Mouse (Mus musculus) intestine, postnatal 0 days (tissue): ENCODE data around the gene Prrt2. TPM values are rescaled to one million over a fixed set of nuclear protein-coding genes. Genes with fewer than 3 reads are reported as not detected.

Experiments
- ATAC-seq: fragments of 200-750 bp; cut with Nextera tagmentation; 2 replicates; pipeline ENCODE4 v1.8.0; 2017; ENCODE audit warnings: mild to moderate bottlenecking, moderate TSS enrichment, moderate library complexity
- H3K27ac ChIP-seq: fragments of 300-500 bp; sonication (generic); 2 replicates; pipeline ENCODE4 v1.5.1; 2014; ENCODE audit warnings: mild to moderate bottlenecking, low read depth, low read length, moderate library complexity
- H3K27me3 ChIP-seq: fragments of 300-500 bp; sonication (generic); replicated peaks from 2 replicates; pipeline ENCODE4 v1.6.1; 2014; ENCODE audit warnings: low read length, mixed read lengths; ENCODE audit not compliant: control insufficient read depth, insufficient read depth
- H3K36me3 ChIP-seq: fragments of 300-500 bp; sonication (generic); 2 replicates; pipeline ENCODE4 v1.6.1; 2014; ENCODE audit warnings: mild to moderate bottlenecking, moderate library complexity; ENCODE audit not compliant: control insufficient read depth, insufficient read depth
- H3K4me1 ChIP-seq: fragments of 300-500 bp; sonication (generic); replicated peaks from 2 replicates; pipeline ENCODE4 v1.6.1; 2014; ENCODE audit warnings: antibody characterized with exemption, low read length, mixed read lengths; ENCODE audit not compliant: control insufficient read depth, insufficient read depth
- H3K4me2 ChIP-seq: fragments of 300-500 bp; sonication (generic); replicated peaks from 2 replicates; pipeline ENCODE4 v1.6.1; 2014; ENCODE audit warnings: low read depth, mild to moderate bottlenecking, moderate library complexity
- H3K4me3 ChIP-seq: fragments of 300-500 bp; sonication (generic); 2 replicates; pipeline ENCODE4 v1.5.1; 2014; ENCODE audit warnings: low read depth, low read length
- H3K9ac ChIP-seq: fragments of 300-500 bp; sonication (generic); 2 replicates; pipeline ENCODE4 v1.6.1; 2014; ENCODE audit warnings: mild to moderate bottlenecking, low read depth, low read length
- H3K9me3 ChIP-seq: fragments of 300-500 bp; sonication (generic); 2 replicates; pipeline ENCODE4 v1.6.1; 2016; ENCODE audit warnings: mixed run types; ENCODE audit not compliant: control insufficient read depth
- CTCF ChIP-seq: sonication (generic); IDR thresholded peaks from 2 replicates; pipeline ENCODE4 v1.5.1; 2016; ENCODE audit warnings: low read depth, mild to moderate bottlenecking, control low read depth, antibody characterized with exemption, moderate library complexity
- WGBS: fragments of 180-500 bp; shearing (Covaris S2); extraction: QIAGEN DNeasy Blood & Tissue Kit; methylation state at CpG from one replicate; pipeline ENCODE4 v1.1.7; 2014; 5-methylcytosine and 5-hydroxymethylcytosine counted together
- polyA plus RNA-seq: library from polyadenylated mRNA; unstranded; fragments of >200 nt; fragmentation: Nextera tagmentation; extraction: Ambion mirVana; gene quantifications from 2 replicates; pipeline ENCODE4 v1.2.1, GENCODE M21; 2015

Gene Prrt2
- polyA plus RNA-seq, 1 experiment from 2014 or later = 2.5 TPM

DNA sequence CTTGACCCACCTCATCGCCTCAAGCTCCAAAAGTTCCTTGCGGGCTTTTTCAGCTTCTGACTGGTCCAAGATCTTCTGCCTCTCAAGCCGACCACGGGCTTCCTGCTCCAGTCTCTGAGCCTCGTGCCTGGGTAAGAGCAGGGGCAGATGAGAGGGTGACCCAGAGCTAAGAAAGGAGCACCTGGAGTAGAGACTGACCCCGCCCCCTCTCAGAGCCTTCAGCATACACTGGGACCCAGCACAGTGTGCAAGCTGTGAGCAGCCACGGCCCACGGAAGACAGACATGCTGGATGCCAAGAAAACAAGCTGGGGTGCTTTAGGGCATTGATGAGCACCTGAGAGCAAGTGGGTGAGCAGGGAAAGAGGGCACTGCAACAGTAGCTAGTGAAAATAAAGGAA lies 32.2 kb downstream of the Prrt2 start:
- Histone ChIP-seq H3K9ac (no peak overlapping the region), H3K27me3 (no peaks in the 10 kb centered on the region), H3K4me1 (no peaks in the 10 kb centered on the region), H3K36me3 (peaks cover 47% of the 10 kb centered on the region), H3K27ac (no peak overlapping the region), H3K4me3 (no peak overlapping the region), H3K9me3 (no peaks in the 10 kb centered on the region), H3K4me2 (no peak overlapping the region)
- WGBS = 69% methylated on average over 8 of the region's 8 CpGs
- no peak for ATAC-seq
- TF ChIP-seq CTCF = no peak

DNA sequence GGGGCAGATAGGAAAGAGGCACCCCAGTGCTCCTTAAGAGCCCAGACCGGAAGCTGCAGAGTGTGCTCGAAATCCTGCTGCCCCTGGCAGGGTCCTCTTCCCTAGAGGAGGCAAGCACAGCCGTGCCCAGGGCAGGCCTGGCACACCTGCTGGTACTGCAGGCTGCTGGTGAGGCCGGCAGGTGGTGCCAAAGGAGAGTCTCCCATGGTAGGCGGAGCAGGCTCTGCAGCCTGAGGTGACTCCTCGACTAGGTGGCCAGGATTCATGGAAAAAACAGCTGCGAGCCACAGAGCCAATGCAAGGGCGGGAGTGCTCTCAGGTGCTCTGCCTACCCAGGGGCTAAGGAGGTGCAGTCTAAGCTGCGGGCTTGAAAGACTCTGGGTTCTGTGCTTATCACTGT lies 34.7 kb downstream of the Prrt2 start:
- TF ChIP-seq CTCF = peak; percentile 85
- 35% methylated on average over 9 of the region's 9 CpGs for WGBS
- Histone ChIP-seq H3K36me3 (peaks cover 30% of the 10 kb centered on the region), H3K4me1 (no peaks in the 10 kb centered on the region; the same call in 1 of the 2 replicates), H3K27me3 (no peaks in the 10 kb centered on the region), H3K9me3 (no peaks in the 10 kb centered on the region), H3K27ac (no peak overlapping the region), H3K4me2 (no peak overlapping the region), H3K4me3 (no peak overlapping the region), H3K9ac (no peak overlapping the region)
- ATAC-seq = peak; percentile 75

DNA sequence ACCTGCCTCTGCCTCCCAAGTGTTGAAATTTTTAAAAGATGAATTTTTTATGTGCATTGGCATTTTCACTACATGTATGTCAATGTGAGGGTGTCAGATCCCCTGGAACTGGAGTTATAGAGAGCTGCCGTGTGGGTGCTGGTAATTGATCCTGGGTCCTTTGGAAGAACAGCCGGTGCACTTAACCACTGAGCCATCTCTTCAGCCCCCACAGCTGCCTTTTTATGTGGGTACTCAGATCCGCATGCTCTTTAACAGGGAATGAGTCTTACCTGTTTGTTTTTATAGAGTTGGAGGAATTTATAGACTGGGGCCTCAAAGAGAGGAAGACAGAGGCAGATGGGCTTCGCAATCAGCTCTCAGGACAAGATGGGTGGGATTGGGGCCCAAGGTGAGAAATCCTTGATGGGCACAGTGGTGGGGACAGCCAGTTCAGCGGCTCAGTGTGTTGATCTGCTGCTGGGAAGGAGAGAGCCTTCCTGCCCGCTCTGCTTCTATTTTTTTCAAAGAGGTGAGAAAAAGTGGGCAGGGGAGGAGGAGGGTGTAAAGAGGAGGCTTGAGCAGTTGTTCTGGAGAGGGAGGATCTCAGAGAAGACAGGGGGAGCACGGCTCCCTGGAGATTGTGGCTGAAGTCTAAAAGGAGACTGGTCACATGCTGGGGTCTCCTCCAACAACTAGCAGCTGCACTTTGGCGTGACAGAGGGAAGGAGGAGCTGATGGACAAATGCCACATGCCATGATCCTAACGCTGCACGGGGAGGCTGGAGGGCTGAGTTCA lies 36.2 kb downstream of the Prrt2 start:
- WGBS = 52% methylated on average over 10 of the region's 10 CpGs
- H3K4me1 ChIP-seq = no peaks in the 10 kb centered on the region; the same call in 1 of the 2 replicates
- no peak overlapping the region for H3K27ac ChIP-seq
- no peak overlapping the region for H3K9ac ChIP-seq
- H3K36me3 ChIP-seq = peaks cover 33% of the 10 kb centered on the region
- no peak for TF ChIP-seq CTCF
- H3K4me3 ChIP-seq = no peak overlapping the region
- no peaks in the 10 kb centered on the region for H3K27me3 ChIP-seq
- ATAC-seq = no peak
- H3K4me2 ChIP-seq = no peak overlapping the region
- no peaks in the 10 kb centered on the region for H3K9me3 ChIP-seq

DNA sequence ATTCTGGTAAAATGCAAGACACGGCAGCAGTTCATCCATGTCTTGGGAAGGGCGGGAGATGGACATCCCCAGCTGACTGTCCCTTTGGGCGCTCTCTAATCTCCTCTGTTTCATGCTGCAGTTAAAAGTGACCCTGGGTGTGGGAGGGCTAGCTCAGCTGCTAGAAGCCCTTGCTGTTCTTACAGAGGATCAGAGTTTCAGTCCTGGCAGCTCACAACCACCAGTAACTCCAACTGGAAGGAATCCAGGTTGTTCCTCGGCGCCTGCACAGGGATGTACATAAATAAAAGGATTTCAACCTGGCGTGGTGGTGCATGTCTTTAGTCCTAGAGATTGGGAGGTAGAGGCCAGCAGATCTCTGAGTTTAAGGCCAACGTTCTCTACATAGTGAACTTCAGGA lies 37.9 kb downstream of the Prrt2 start:
- TF ChIP-seq CTCF = no peak
- H3K27me3 ChIP-seq = no peaks in the 10 kb centered on the region
- H3K36me3 ChIP-seq = peaks cover 33% of the 10 kb centered on the region
- no peak overlapping the region for H3K9ac ChIP-seq
- H3K4me2 ChIP-seq = no peak overlapping the region
- no peak overlapping the region for H3K4me3 ChIP-seq
- H3K9me3 ChIP-seq = no peaks in the 10 kb centered on the region
- no peak overlapping the region for H3K27ac ChIP-seq
- ATAC-seq = no peak
- H3K4me1 ChIP-seq = no peaks in the 10 kb centered on the region; the same call in 1 of the 2 replicates
- 84% methylated on average over 7 of the region's 7 CpGs for WGBS

DNA sequence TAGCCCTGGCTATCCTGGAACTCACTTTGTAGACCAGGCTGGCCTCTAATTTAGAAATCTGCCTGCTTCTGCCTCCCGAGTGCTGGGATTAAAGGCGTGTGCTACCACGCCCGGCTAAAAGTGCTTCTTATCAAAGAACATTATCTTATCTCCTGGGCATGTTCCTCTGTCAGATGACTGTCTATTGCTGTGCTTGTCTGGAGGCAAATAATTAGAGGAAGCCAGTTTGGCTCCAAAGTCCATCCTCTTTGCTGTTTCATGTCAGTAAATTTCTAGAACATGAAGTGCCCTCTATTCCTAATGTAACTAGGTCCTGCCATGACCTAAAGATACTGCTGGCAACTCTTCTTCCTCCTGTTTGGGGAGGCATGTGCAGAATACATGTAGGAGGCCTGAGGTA lies 39.0 kb downstream of the Prrt2 start:
- Histone ChIP-seq H3K27ac (peak overlapping the region; percentile 57; the same call in 1 of the 2 replicates), H3K9me3 (no peaks in the 10 kb centered on the region), H3K4me1 (no peaks in the 10 kb centered on the region; the same call in 1 of the 2 replicates), H3K27me3 (no peaks in the 10 kb centered on the region), H3K4me3 (no peak overlapping the region), H3K36me3 (peaks cover 27% of the 10 kb centered on the region), H3K4me2 (no peak overlapping the region), H3K9ac (no peak overlapping the region)
- 56% methylated on average over 4 of the region's 4 CpGs for WGBS
- peak; percentile 14; the same call in 1 of the 2 replicates for ATAC-seq
- TF ChIP-seq CTCF = no peak

DNA sequence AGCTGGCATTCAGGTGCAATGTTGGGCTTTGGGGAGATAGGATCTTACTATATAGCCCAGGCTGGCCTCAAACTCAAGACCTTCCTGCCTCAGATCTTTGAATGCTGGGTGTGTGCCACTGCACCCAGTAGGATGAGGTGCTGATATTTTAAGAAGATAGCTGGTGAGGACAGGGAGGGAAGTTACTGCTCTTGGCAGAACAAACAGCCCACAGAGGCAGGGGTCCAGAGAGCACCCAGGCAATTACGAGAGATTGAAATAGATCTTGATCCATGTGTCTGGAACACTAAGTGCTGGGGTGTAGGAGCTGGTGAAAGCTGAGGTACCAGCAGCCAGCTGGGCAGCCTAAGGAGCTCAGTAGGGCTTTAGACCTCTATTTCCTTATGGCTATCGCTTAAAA lies 39.4 kb downstream of the Prrt2 start:
- H3K27ac ChIP-seq = no peak overlapping the region
- no peak for ATAC-seq
- H3K4me1 ChIP-seq = no peaks in the 10 kb centered on the region; the same call in 1 of the 2 replicates
- no peaks in the 10 kb centered on the region for H3K9me3 ChIP-seq
- no peak for TF ChIP-seq CTCF
- no peak overlapping the region for H3K4me3 ChIP-seq
- H3K36me3 ChIP-seq = peaks cover 23% of the 10 kb centered on the region
- 83% methylated on average over 2 of the region's 2 CpGs for WGBS
- no peak overlapping the region for H3K4me2 ChIP-seq
- no peak overlapping the region for H3K9ac ChIP-seq
- no peaks in the 10 kb centered on the region for H3K27me3 ChIP-seq
